Mouse (Mus musculus): ENCODE results near the gene Shq1. TPM values are rescaled to one million over a fixed set of nuclear protein-coding genes. Genes with fewer than 3 reads are reported as not detected.

Gene Shq1
- polyA plus RNA-seq, 1 experiment from 2014 or later = 6.8 TPM

GRCm38 (mm10) chr6:100708248-100708647 is 37.3 kb upstream of the Shq1 start:
- H3K27ac ChIP-seq (ENCODE audit: low read depth, low read length) = no peak overlapping the region
- no peak for ATAC-seq (ENCODE audit: low read depth)
- no peaks in the 10 kb centered on the region for H3K9me3 ChIP-seq (ENCODE audit: control insufficient read depth, low read length)
- H3K9ac ChIP-seq (replicated peaks; ENCODE audit: low read depth, low read length) = no peak overlapping the region
- H3K36me3 ChIP-seq (ENCODE audit: control insufficient read depth, insufficient read depth, low read length) = no peaks in the 10 kb centered on the region
- no peak overlapping the region for H3K4me2 ChIP-seq (ENCODE audit: low read depth, low read length)
- 0 out of 2 replicates have a peak, but pooled peaks cover 3% of the 10 kb centered on the region for H3K4me1 ChIP-seq (ENCODE audit: control insufficient read depth, insufficient read depth, low read length)
- 80% methylated on average over 1 of the region's 1 CpGs for WGBS
- no peak overlapping the region for H3K4me3 ChIP-seq (ENCODE audit: low read depth, low read length)
- H3K27me3 ChIP-seq (ENCODE audit: control insufficient read depth, insufficient read depth, low read length) = peaks cover 13% of the 10 kb centered on the region

- 71% methylated on average over 7 of the region's 7 CpGs for WGBS
- no peak overlapping the region for H3K27ac ChIP-seq (ENCODE audit: low read depth, low read length)
- H3K4me3 ChIP-seq (ENCODE audit: low read depth, low read length) = no peak overlapping the region
- ATAC-seq (ENCODE audit: low read depth) = no peak
- H3K9ac ChIP-seq (replicated peaks; ENCODE audit: low read depth, low read length) = no peak overlapping the region
- H3K36me3 ChIP-seq (ENCODE audit: control insufficient read depth, insufficient read depth, low read length) = no peaks in the 10 kb centered on the region
- 0 out of 2 replicates have a peak, but pooled peaks cover 3% of the 10 kb centered on the region for H3K4me1 ChIP-seq (ENCODE audit: control insufficient read depth, insufficient read depth, low read length)
- H3K27me3 ChIP-seq (ENCODE audit: control insufficient read depth, insufficient read depth, low read length) = peaks cover 13% of the 10 kb centered on the region
- no peak overlapping the region for H3K4me2 ChIP-seq (ENCODE audit: low read depth, low read length)
- no peaks in the 10 kb centered on the region for H3K9me3 ChIP-seq (ENCODE audit: control insufficient read depth, low read length)
Observed at GRCm38 (mm10) chr6:100707557-100707956, 36.6 kb upstream of the Shq1 start.

- WGBS = 82% methylated on average over 6 of the region's 6 CpGs
- H3K27me3 ChIP-seq (ENCODE audit: control insufficient read depth, insufficient read depth, low read length) = peaks cover 13% of the 10 kb centered on the region
Observed at GRCm38 (mm10) chr6:100706861-100707260, 35.9 kb upstream of the Shq1 start.

GRCm38 (mm10) chr6:100705366-100705811 is 34.4 kb upstream of the Shq1 start:
- Histone ChIP-seq H3K27ac (ENCODE audit: low read depth, low read length) (no peak overlapping the region), H3K27me3 (ENCODE audit: control insufficient read depth, insufficient read depth, low read length) (peaks cover 13% of the 10 kb centered on the region), H3K4me1 (ENCODE audit: control insufficient read depth, insufficient read depth, low read length) (0 out of 2 replicates have a peak, but pooled peaks cover 3% of the 10 kb centered on the region), H3K36me3 (ENCODE audit: control insufficient read depth, insufficient read depth, low read length) (no peaks in the 10 kb centered on the region), H3K4me2 (ENCODE audit: low read depth, low read length) (peak overlapping the region; percentile 96), H3K9me3 (ENCODE audit: control insufficient read depth, low read length) (no peaks in the 10 kb centered on the region), H3K4me3 (ENCODE audit: low read depth, low read length) (peak overlapping the region; percentile 64), H3K9ac (replicated peaks; ENCODE audit: low read depth, low read length) (no peak overlapping the region)
- WGBS = 3% methylated on average over 15 of the region's 15 CpGs
- no peak for ATAC-seq (ENCODE audit: low read depth)

More at GRCm38 (mm10) chr6:100706861-100707260, 35.9 kb upstream of the Shq1 start:
- Histone ChIP-seq H3K4me2 (ENCODE audit: low read depth, low read length) (no peak overlapping the region), H3K4me3 (ENCODE audit: low read depth, low read length) (no peak overlapping the region), H3K27ac (ENCODE audit: low read depth, low read length) (no peak overlapping the region), H3K36me3 (ENCODE audit: control insufficient read depth, insufficient read depth, low read length) (no peaks in the 10 kb centered on the region), H3K4me1 (ENCODE audit: control insufficient read depth, insufficient read depth, low read length) (0 out of 2 replicates have a peak, but pooled peaks cover 3% of the 10 kb centered on the region), H3K9me3 (ENCODE audit: control insufficient read depth, low read length) (no peaks in the 10 kb centered on the region), H3K9ac (replicated peaks; ENCODE audit: low read depth, low read length) (no peak overlapping the region)
- ATAC-seq (ENCODE audit: low read depth) = no peak

GRCm38 (mm10) chr6:100704574-100705365 is 33.8 kb upstream of the Shq1 start, which contains the start of gene Gxylt2:
TSS of gene Gxylt2 (plus strand) at chr6:100704734.
- Histone ChIP-seq H3K4me1 (ENCODE audit: control insufficient read depth, insufficient read depth, low read length) (0 out of 2 replicates have a peak, but pooled peaks cover 3% of the 10 kb centered on the region), H3K4me2 (ENCODE audit: low read depth, low read length) (peak within 1 kb of the TSS; percentile 96), H3K27ac (ENCODE audit: low read depth, low read length) (no peak within 1 kb of the TSS), H3K4me3 (ENCODE audit: low read depth, low read length) (peak within 1 kb of the TSS; percentile 64), H3K36me3 (ENCODE audit: control insufficient read depth, insufficient read depth, low read length) (no peaks in the 10 kb centered on the region), H3K27me3 (ENCODE audit: control insufficient read depth, insufficient read depth, low read length) (peaks cover 13% of the 10 kb centered on the region), H3K9me3 (ENCODE audit: control insufficient read depth, low read length) (no peaks in the 10 kb centered on the region), H3K9ac (replicated peaks; ENCODE audit: low read depth, low read length) (peak within 1 kb of the TSS; percentile 58)
- WGBS = under 1% methylated on average over 68 of the region's 77 CpGs
- peak; percentile 90 for ATAC-seq (ENCODE audit: low read depth)

GRCm38 (mm10) chr6:100704197-100704573 is 33.2 kb upstream of the Shq1 start:
- Histone ChIP-seq H3K9me3 (ENCODE audit: control insufficient read depth, low read length) (no peaks in the 10 kb centered on the region), H3K36me3 (ENCODE audit: control insufficient read depth, insufficient read depth, low read length) (no peaks in the 10 kb centered on the region), H3K27ac (ENCODE audit: low read depth, low read length) (no peak overlapping the region), H3K27me3 (ENCODE audit: control insufficient read depth, insufficient read depth, low read length) (peaks cover 13% of the 10 kb centered on the region), H3K9ac (replicated peaks; ENCODE audit: low read depth, low read length) (peak overlapping the region; percentile 58), H3K4me3 (ENCODE audit: low read depth, low read length) (peak overlapping the region; percentile 64), H3K4me1 (ENCODE audit: control insufficient read depth, insufficient read depth, low read length) (0 out of 2 replicates have a peak, but pooled peaks cover 3% of the 10 kb centered on the region), H3K4me2 (ENCODE audit: low read depth, low read length) (peak overlapping the region; percentile 96)
- 37% methylated on average over 8 of the region's 8 CpGs for WGBS
- ATAC-seq (ENCODE audit: low read depth) = 0 out of 2 replicates have a peak, but pooled peaks have one; percentile 31

GRCm38 (mm10) chr6:100700774-100701173 is 29.8 kb upstream of the Shq1 start:
- no peak for ATAC-seq (ENCODE audit: low read depth)
- no peaks in the 10 kb centered on the region for H3K36me3 ChIP-seq (ENCODE audit: control insufficient read depth, insufficient read depth, low read length)
- no peak overlapping the region for H3K27ac ChIP-seq (ENCODE audit: low read depth, low read length)
- peaks cover 13% of the 10 kb centered on the region for H3K27me3 ChIP-seq (ENCODE audit: control insufficient read depth, insufficient read depth, low read length)
- no peak overlapping the region for H3K4me2 ChIP-seq (ENCODE audit: low read depth, low read length)
- H3K4me3 ChIP-seq (ENCODE audit: low read depth, low read length) = no peak overlapping the region
- H3K9ac ChIP-seq (replicated peaks; ENCODE audit: low read depth, low read length) = no peak overlapping the region
- no peaks in the 10 kb centered on the region for H3K9me3 ChIP-seq (ENCODE audit: control insufficient read depth, low read length)
- 78% methylated on average over 5 of the region's 5 CpGs for WGBS
- 0 out of 2 replicates have a peak, but pooled peaks cover 3% of the 10 kb centered on the region for H3K4me1 ChIP-seq (ENCODE audit: control insufficient read depth, insufficient read depth, low read length)

GRCm38 (mm10) chr6:100699986-100700385 is 29.0 kb upstream of the Shq1 start:
- Histone ChIP-seq H3K4me2 (ENCODE audit: low read depth, low read length) (no peak overlapping the region), H3K9ac (replicated peaks; ENCODE audit: low read depth, low read length) (no peak overlapping the region), H3K4me3 (ENCODE audit: low read depth, low read length) (no peak overlapping the region), H3K9me3 (ENCODE audit: control insufficient read depth, low read length) (no peaks in the 10 kb centered on the region), H3K36me3 (ENCODE audit: control insufficient read depth, insufficient read depth, low read length) (no peaks in the 10 kb centered on the region), H3K27me3 (ENCODE audit: control insufficient read depth, insufficient read depth, low read length) (peaks cover 9% of the 10 kb centered on the region), H3K4me1 (ENCODE audit: control insufficient read depth, insufficient read depth, low read length) (0 out of 2 replicates have a peak, but pooled peaks cover 3% of the 10 kb centered on the region), H3K27ac (ENCODE audit: low read depth, low read length) (no peak overlapping the region)
- WGBS = 83% methylated on average over 5 of the region's 5 CpGs
- no peak for ATAC-seq (ENCODE audit: low read depth)

- ATAC-seq (ENCODE audit: low read depth) = no peak
- Histone ChIP-seq H3K4me1 (ENCODE audit: control insufficient read depth, insufficient read depth, low read length) (no peaks in the 10 kb centered on the region), H3K27ac (ENCODE audit: low read depth, low read length) (no peak overlapping the region), H3K4me2 (ENCODE audit: low read depth, low read length) (no peak overlapping the region), H3K36me3 (ENCODE audit: control insufficient read depth, insufficient read depth, low read length) (no peaks in the 10 kb centered on the region), H3K27me3 (ENCODE audit: control insufficient read depth, insufficient read depth, low read length) (no peaks in the 10 kb centered on the region), H3K9me3 (ENCODE audit: control insufficient read depth, low read length) (no peaks in the 10 kb centered on the region), H3K9ac (replicated peaks; ENCODE audit: low read depth, low read length) (no peak overlapping the region), H3K4me3 (ENCODE audit: low read depth, low read length) (no peak overlapping the region)
- WGBS = 87% methylated on average over 2 of the region's 2 CpGs
Observed at GRCm38 (mm10) chr6:100686341-100686740, 15.4 kb upstream of the Shq1 start.
